Mouse (Mus musculus): ENCODE measurements around the gene Chgb. TPM values are rescaled to one million over a fixed set of nuclear protein-coding genes. Genes with fewer than 3 reads are reported as not detected.

The Chgb gene
- polyA plus RNA-seq, 1 experiment from 2014 or later = 54.9 TPM

GRCm38 (mm10) chr2:132757911-132758310 lies 23.2 kb upstream of the Chgb start:
- Histone ChIP-seq H3K36me3 (no peaks in the 10 kb centered on the region), H3K27ac (replicated peaks) (no peak overlapping the region), H3K4me1 (replicated peaks) (no peaks in the 10 kb centered on the region), H3K27me3 (no peaks in the 10 kb centered on the region), H3K4me2 (no peak overlapping the region), H3K9me3 (no peaks in the 10 kb centered on the region), H3K9ac (no peak overlapping the region), H3K4me3 (no peak overlapping the region)
- 72% methylated on average over 5 of the region's 5 CpGs for WGBS
- ATAC-seq (ENCODE audit: low read depth) = no peak

DNA sequence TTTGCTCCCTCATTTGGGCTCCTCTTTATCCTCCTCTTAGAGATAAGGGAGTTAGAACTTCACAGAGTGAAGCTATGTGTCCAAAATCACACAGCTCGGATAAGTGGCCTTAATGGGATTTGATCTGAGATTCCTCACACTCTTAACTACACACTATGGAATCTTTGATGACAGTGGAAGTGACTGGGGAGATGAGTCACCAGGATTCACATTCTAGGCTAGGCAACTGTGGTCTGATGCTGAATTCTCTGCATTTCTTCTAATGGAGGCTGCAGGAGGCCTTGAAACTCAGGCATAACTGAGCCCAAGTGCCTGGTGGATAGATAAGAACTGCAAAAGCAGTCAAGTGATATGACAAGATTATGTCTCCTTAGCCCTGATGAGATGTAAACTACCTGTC lies 10.3 kb upstream of the Chgb start:
- no peaks in the 10 kb centered on the region for H3K27me3 ChIP-seq
- 85% methylated on average over 1 of the region's 1 CpGs for WGBS
- no peak overlapping the region for H3K4me2 ChIP-seq
- H3K27ac ChIP-seq (replicated peaks) = no peak overlapping the region
- no peak overlapping the region for H3K9ac ChIP-seq
- H3K4me1 ChIP-seq (replicated peaks) = no peaks in the 10 kb centered on the region
- H3K4me3 ChIP-seq = no peak overlapping the region
- H3K9me3 ChIP-seq = no peaks in the 10 kb centered on the region
- no peak for ATAC-seq (ENCODE audit: low read depth)
- no peaks in the 10 kb centered on the region for H3K36me3 ChIP-seq

DNA sequence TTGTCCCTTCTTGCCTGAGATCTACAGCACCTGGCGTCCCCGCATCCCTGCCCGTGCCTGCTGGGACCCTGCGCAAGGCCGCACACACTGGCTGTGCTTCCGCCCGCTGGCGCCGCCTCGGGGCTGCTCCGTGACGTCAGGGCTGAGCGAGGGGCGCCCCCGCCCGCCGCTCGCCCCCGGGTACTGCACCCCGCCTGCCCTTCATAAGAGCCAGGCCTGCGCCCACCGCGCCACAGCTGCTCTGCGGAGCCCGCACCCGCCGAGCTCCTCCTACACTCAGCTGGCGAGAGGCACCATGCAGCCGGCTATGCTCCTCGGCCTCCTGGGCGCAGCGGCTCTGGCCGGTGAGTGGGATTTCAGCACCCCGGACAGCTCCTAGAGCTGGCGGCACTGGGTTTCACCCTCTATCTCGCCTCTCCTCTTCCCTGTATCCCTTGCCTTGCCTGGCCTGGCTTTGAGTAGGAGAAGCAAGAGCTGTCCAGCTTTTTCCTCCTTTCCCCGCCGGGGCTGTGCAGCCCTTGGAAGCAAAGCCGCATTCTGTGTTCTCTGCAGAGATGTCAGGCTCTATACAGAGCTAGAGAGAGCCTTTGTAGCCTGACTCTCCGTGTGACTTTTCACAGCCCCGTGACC lies 476 bp downstream of the Chgb start:
- H3K27ac ChIP-seq (replicated peaks) = peak overlapping the region; percentile 96
- H3K27me3 ChIP-seq = no peaks in the 10 kb centered on the region
- H3K9ac ChIP-seq = peak overlapping the region; percentile 84
- H3K4me3 ChIP-seq = peak overlapping the region; percentile 56
- H3K36me3 ChIP-seq = no peaks in the 10 kb centered on the region
- peak; percentile 98 for ATAC-seq (ENCODE audit: low read depth)
- H3K9me3 ChIP-seq = no peaks in the 10 kb centered on the region
- peaks cover 13% of the 10 kb centered on the region; the same call in 1 of the 2 replicates for H3K4me1 ChIP-seq (replicated peaks)
- WGBS = under 1% methylated on average over 41 of the region's 41 CpGs
- peak overlapping the region; percentile 63 for H3K4me2 ChIP-seq

- Histone ChIP-seq H3K4me2 (no peak overlapping the region), H3K36me3 (no peaks in the 10 kb centered on the region), H3K27me3 (no peaks in the 10 kb centered on the region), H3K27ac (replicated peaks) (no peak overlapping the region), H3K4me1 (replicated peaks) (0 out of 2 replicates have a peak, but pooled peaks cover 5% of the 10 kb centered on the region), H3K9ac (no peak overlapping the region), H3K9me3 (no peaks in the 10 kb centered on the region), H3K4me3 (no peak overlapping the region)
- 89% methylated on average over 6 of the region's 6 CpGs for WGBS
- ATAC-seq (ENCODE audit: low read depth) = no peak
Observed at GRCm38 (mm10) chr2:132784039-132784438, 3.0 kb downstream of the Chgb start.

- Histone ChIP-seq H3K4me1 (replicated peaks) (no peaks in the 10 kb centered on the region), H3K9me3 (no peaks in the 10 kb centered on the region), H3K36me3 (peaks cover 31% of the 10 kb centered on the region), H3K27me3 (no peaks in the 10 kb centered on the region), H3K9ac (no peak overlapping the region), H3K4me2 (no peak overlapping the region), H3K27ac (replicated peaks) (no peak overlapping the region), H3K4me3 (no peak overlapping the region)
- ATAC-seq (ENCODE audit: low read depth) = no peak
- WGBS = 87% methylated on average over 19 of the region's 19 CpGs
Observed at GRCm38 (mm10) chr2:132793441-132794203, 12.5 kb downstream of the Chgb start.

DNA sequence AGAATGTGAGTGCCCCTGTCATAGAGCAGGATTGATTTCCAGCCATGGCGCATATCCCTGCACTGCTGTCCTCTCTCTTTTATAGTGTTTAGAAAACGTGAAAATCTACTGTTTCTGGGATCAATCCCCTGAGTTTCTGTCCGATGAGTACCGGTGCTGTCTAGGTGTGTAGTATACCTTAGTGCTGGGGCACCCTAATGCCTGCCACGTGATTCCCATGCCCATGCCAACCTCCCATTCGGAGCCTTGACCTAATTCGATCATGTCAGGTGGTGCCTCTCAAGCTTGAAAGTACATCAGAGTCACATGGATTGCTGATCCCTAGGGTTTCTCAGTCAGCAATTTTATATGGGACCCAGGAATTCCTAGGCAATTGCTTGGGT lies 13.1 kb downstream of the Chgb start:
- ATAC-seq (ENCODE audit: low read depth) = no peak
- H3K9ac ChIP-seq = no peak overlapping the region
- 87% methylated on average over 7 of the region's 7 CpGs for WGBS

DNA sequence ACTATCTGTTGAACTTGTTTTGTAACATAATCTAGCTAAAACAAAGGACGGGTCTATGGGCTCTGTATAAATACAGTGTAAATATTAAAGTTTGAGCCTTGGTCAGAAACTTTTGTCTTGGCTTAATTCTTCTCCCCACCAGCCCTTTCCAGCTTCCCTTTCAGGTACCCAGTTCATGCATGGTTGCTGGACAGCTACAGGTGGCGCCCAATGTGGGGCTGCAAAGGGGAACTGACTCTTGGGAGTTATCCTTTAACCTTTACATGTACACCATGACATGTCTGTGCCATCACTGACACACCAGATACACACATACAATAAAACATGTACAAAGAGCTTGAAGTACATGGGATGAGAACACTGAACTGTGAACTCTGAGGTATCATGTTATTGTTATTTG lies 21.9 kb downstream of the Chgb start:
- no peaks in the 10 kb centered on the region for H3K27me3 ChIP-seq
- 90% methylated on average over 2 of the region's 2 CpGs for WGBS
- H3K4me2 ChIP-seq = no peak overlapping the region
- no peak for ATAC-seq (ENCODE audit: low read depth)
- H3K4me1 ChIP-seq (replicated peaks) = no peaks in the 10 kb centered on the region
- H3K9me3 ChIP-seq = no peaks in the 10 kb centered on the region
- H3K36me3 ChIP-seq = peaks cover 52% of the 10 kb centered on the region
- no peak overlapping the region for H3K27ac ChIP-seq (replicated peaks)
- no peak overlapping the region for H3K4me3 ChIP-seq
- H3K9ac ChIP-seq = no peak overlapping the region

More for the DNA sequence above, 13.1 kb downstream of the Chgb start:
- H3K27me3 ChIP-seq = no peaks in the 10 kb centered on the region
- no peaks in the 10 kb centered on the region for H3K9me3 ChIP-seq
- no peak overlapping the region for H3K4me3 ChIP-seq
- H3K4me1 ChIP-seq (replicated peaks) = no peaks in the 10 kb centered on the region
- H3K27ac ChIP-seq (replicated peaks) = no peak overlapping the region
- no peak overlapping the region for H3K4me2 ChIP-seq
- H3K36me3 ChIP-seq = peaks cover 31% of the 10 kb centered on the region

GRCm38 (mm10) chr2:132815608-132816314 lies 34.7 kb downstream of the Chgb start, which contains the start of the genes Trmt6 and Mcm8:
TSS of gene Trmt6 (minus strand) at chr2:132816055.
TSS of gene Mcm8 (plus strand) at chr2:132816141.
- peak within 1 kb of the TSS; percentile 85 for H3K9ac ChIP-seq
- H3K36me3 ChIP-seq = peaks cover 21% of the 10 kb centered on the region
- H3K9me3 ChIP-seq = no peaks in the 10 kb centered on the region
- H3K27me3 ChIP-seq = no peaks in the 10 kb centered on the region
- peaks cover 21% of the 10 kb centered on the region for H3K4me1 ChIP-seq (replicated peaks)
- H3K27ac ChIP-seq (replicated peaks) = peak within 1 kb of the TSS; percentile 49
- under 1% methylated on average over 59 of the region's 59 CpGs for WGBS
- peak within 1 kb of the TSS; percentile 83 for H3K4me2 ChIP-seq
- H3K4me3 ChIP-seq = peak within 1 kb of the TSS; percentile 85
- peak; percentile 100 for ATAC-seq (ENCODE audit: low read depth)

GRCm38 (mm10) chr2:132841071-132841470 lies 60.0 kb downstream of the Chgb start:
- no peak overlapping the region for H3K4me3 ChIP-seq
- no peak for ATAC-seq (ENCODE audit: low read depth)
- H3K4me2 ChIP-seq = no peak overlapping the region
- H3K27ac ChIP-seq (replicated peaks) = no peak overlapping the region
- WGBS = 88% methylated on average over 4 of the region's 4 CpGs
- H3K36me3 ChIP-seq = 0 out of 2 replicates have a peak, but pooled peaks cover 4% of the 10 kb centered on the region
- no peaks in the 10 kb centered on the region for H3K9me3 ChIP-seq
- H3K9ac ChIP-seq = no peak overlapping the region
- H3K4me1 ChIP-seq (replicated peaks) = no peaks in the 10 kb centered on the region
- H3K27me3 ChIP-seq = no peaks in the 10 kb centered on the region

Other genes starting within 250 kb of the Chgb start
- gene Gpcpd1, start 193.5 kb upstream of the Chgb start, polyA plus RNA-seq (2015; fragmentation: Nextera tagmentation; extraction: Ambion mirVana) = 84.8 and 89.7 TPM in 2 replicates
- 21.5 and 24.7 TPM in 2 replicates for gene Shld1, start 94.3 kb upstream of the Chgb start, polyA plus RNA-seq (2015; fragmentation: Nextera tagmentation; extraction: Ambion mirVana)
- 19.4 and 25.0 TPM in 2 replicates for gene Trmt6, start 34.8 kb downstream of the Chgb start, polyA plus RNA-seq (2015; fragmentation: Nextera tagmentation; extraction: Ambion mirVana)
- 5.2 and 7.0 TPM in 2 replicates for gene Mcm8, start 34.9 kb downstream of the Chgb start, polyA plus RNA-seq (2015; fragmentation: Nextera tagmentation; extraction: Ambion mirVana)
- gene Crls1, start 65.4 kb downstream of the Chgb start, polyA plus RNA-seq (2015; fragmentation: Nextera tagmentation; extraction: Ambion mirVana) = 20.8 and 21.8 TPM in 2 replicates
- 0.11 and 0.21 TPM in 2 replicates for gene Lrrn4, start 99.6 kb downstream of the Chgb start, polyA plus RNA-seq (2015; fragmentation: Nextera tagmentation; extraction: Ambion mirVana)
- gene Fermt1, start 164.6 kb downstream of the Chgb start, polyA plus RNA-seq (2015; fragmentation: Nextera tagmentation; extraction: Ambion mirVana) = 0.65 TPM in 1 of 2 replicates, not detected in the other

Data from neural tube, embryonic 13.5 days (tissue).